Comparison of ENCODE assay signal across 8 mouse cellular contexts in genomic region chr12:108511009-108511408, GRCm38 (mm10). TPM values are rescaled to one million over a fixed set of nuclear protein-coding genes. Genes with fewer than 3 reads are reported as not detected.
DNase-seq lines count a peak whose midpoint lies in the region; ATAC-seq and TF ChIP-seq lines count a peak whose summit lies in the region.

No protein-coding gene starts in this region.

- TF ChIP-seq CTCF in liver, adult 2 months (IDR thresholded peaks at IDR 0.05; ENCODE audit: low read depth, low read length): peak; percentile 46

- no peaks in the 10 kb centered on the region for H3K27me3 ChIP-seq in embryonic facial prominence, embryonic 11.5 days (ENCODE audit: control insufficient read depth, insufficient read depth, low read length)
- H3K27me3 ChIP-seq in embryonic facial prominence, embryonic 10.5 days (replicated peaks; ENCODE audit: low read depth, poor library complexity, severe bottlenecking): no peaks in the 10 kb centered on the region
- H3K27me3 ChIP-seq in liver, adult 2 months (ENCODE audit: control insufficient read depth, insufficient read depth, low read length): no peaks in the 10 kb centered on the region
- no peaks in the 10 kb centered on the region for H3K27me3 ChIP-seq in liver, embryonic 11.5 days (replicated peaks; ENCODE audit: control insufficient read depth, insufficient read depth, low read length)

- H3K36me3 ChIP-seq in embryonic facial prominence, embryonic 11.5 days (replicated peaks; ENCODE audit: control insufficient read depth, insufficient read depth, low read depth, low read length): no peaks in the 10 kb centered on the region; the same call in 1 of the 2 replicates
- peaks cover 38% of the 10 kb centered on the region for H3K36me3 ChIP-seq in embryonic facial prominence, embryonic 10.5 days (replicated peaks)
- H3K36me3 ChIP-seq in liver, adult 2 months (ENCODE audit: control insufficient read depth, insufficient read depth, low read length): no peaks in the 10 kb centered on the region
- no peaks in the 10 kb centered on the region for H3K36me3 ChIP-seq in liver, embryonic 11.5 days (ENCODE audit: control insufficient read depth, insufficient read depth, low read length)

- TF ChIP-seq POLR2A in liver, adult 2 months (IDR thresholded peaks at IDR 0.05; ENCODE audit: extremely low read depth, insufficient read depth, low read length): no peak

- peak; percentile 82 for DNase-seq in embryonic facial prominence, embryonic 11.5 days (ENCODE audit: low spot score)
- no peak for DNase-seq in embryonic facial prominence, embryonic 10.5 days (ENCODE audit: low spot score)
- DNase-seq in liver, adult 2 months (ENCODE audit: extremely low read depth, low read depth, low spot score): peak; percentile 21
- DNase-seq in liver, embryonic 11.5 days (ENCODE audit: low spot score): no peak
- DNase-seq in embryo, embryonic 11.5 days (ENCODE audit: low read depth, low spot score): peak; percentile 46
- no peak for DNase-seq in urinary bladder, postnatal 14 days (ENCODE audit: low spot score)
- DNase-seq in spleen, postnatal 14 days (ENCODE audit: low spot score in 2 of 2): no peak

- H3K9ac ChIP-seq in embryonic facial prominence, embryonic 11.5 days (replicated peaks; ENCODE audit: low read length): no peak overlapping the region
- no peak overlapping the region for H3K9ac ChIP-seq in liver, adult 2 months (ENCODE audit: low read depth, low read length)
- no peak overlapping the region for H3K9ac ChIP-seq in liver, embryonic 11.5 days (ENCODE audit: low read depth, low read length)

- WGBS in embryonic facial prominence, embryonic 11.5 days: 10% methylated on average over 3 of the region's 3 CpGs
- 9% methylated on average over 3 of the region's 3 CpGs for WGBS in embryonic facial prominence, embryonic 10.5 days
- WGBS in liver, adult 2 months: 8% methylated on average over 3 of the region's 3 CpGs
- 4% methylated on average over 3 of the region's 3 CpGs for WGBS in liver, embryonic 11.5 days

- no peaks in the 10 kb centered on the region for H3K9me3 ChIP-seq in embryonic facial prominence, embryonic 11.5 days (replicated peaks; ENCODE audit: control insufficient read depth, low read length)
- no peaks in the 10 kb centered on the region for H3K9me3 ChIP-seq in embryonic facial prominence, embryonic 10.5 days
- no peaks in the 10 kb centered on the region for H3K9me3 ChIP-seq in liver, embryonic 11.5 days (ENCODE audit: control insufficient read depth, low read length)

- H3K4me1 ChIP-seq in embryonic facial prominence, embryonic 11.5 days (ENCODE audit: control insufficient read depth, insufficient read depth, low read length): no peaks in the 10 kb centered on the region
- H3K4me1 ChIP-seq in embryonic facial prominence, embryonic 10.5 days: peaks cover 6% of the 10 kb centered on the region
- no peaks in the 10 kb centered on the region for H3K4me1 ChIP-seq in liver, adult 2 months (ENCODE audit: control insufficient read depth, insufficient read depth, low read length)
- H3K4me1 ChIP-seq in liver, embryonic 11.5 days (replicated peaks; ENCODE audit: control insufficient read depth, insufficient read depth, low read length): no peaks in the 10 kb centered on the region

- no peak overlapping the region for H3K27ac ChIP-seq in embryonic facial prominence, embryonic 11.5 days (replicated peaks; ENCODE audit: low read depth, low read length)
- no peak overlapping the region for H3K27ac ChIP-seq in embryonic facial prominence, embryonic 10.5 days (replicated peaks)
- H3K27ac ChIP-seq in liver, adult 2 months (replicated peaks; ENCODE audit: insufficient read depth, low read depth, low read length): no peak overlapping the region
- H3K27ac ChIP-seq in liver, embryonic 11.5 days (ENCODE audit: low read depth, low read length): no peak overlapping the region

- no peak overlapping the region for H3K4me3 ChIP-seq in embryonic facial prominence, embryonic 11.5 days (ENCODE audit: low read depth, low read length)
- H3K4me3 ChIP-seq in embryonic facial prominence, embryonic 10.5 days: no peak overlapping the region
- no peak overlapping the region for H3K4me3 ChIP-seq in liver, adult 2 months (ENCODE audit: insufficient read depth, low read depth, low read length)
- H3K4me3 ChIP-seq in liver, embryonic 11.5 days (ENCODE audit: low read depth, low read length): no peak overlapping the region

- H3K79me2 ChIP-seq in liver, adult 2 months (ENCODE audit: control insufficient read depth, insufficient read depth, low read length): no peaks in the 10 kb centered on the region

- no peak for ATAC-seq in embryonic facial prominence, embryonic 11.5 days (replicated peaks; ENCODE audit: insufficient number of reproducible peaks, low FRiP score, low TSS enrichment, low read depth)
- no peak for ATAC-seq in liver, embryonic 11.5 days (replicated peaks; ENCODE audit: low FRiP score)
- 0 out of 2 replicates have a peak, but pooled peaks have one; percentile 30 for ATAC-seq in megakaryocyte, adult 5-6 weeks (ENCODE audit: poor library complexity, severe bottlenecking)

- no peak overlapping the region for H3K4me2 ChIP-seq in embryonic facial prominence, embryonic 11.5 days (ENCODE audit: low read depth, low read length)
- no peak overlapping the region for H3K4me2 ChIP-seq in liver, embryonic 11.5 days

RNA-seq across cellular contexts. Expression of gene Evl, which starts 43.5 kb away (rescaled TPM):
- 88.1 and 91.0 TPM in 2 replicates for polyA plus RNA-seq in embryonic facial prominence, embryonic 11.5 days (2014; fragmentation: Nextera tagmentation; extraction: Ambion mirVana)
- polyA plus RNA-seq in embryonic facial prominence, embryonic 10.5 days (2016; fragmentation: Nextera tagmentation; extraction: Ambion mirVana): 58.3 and 60.2 TPM in 2 replicates
- total RNA-seq in liver, adult 2 months (2014; rRNA removed): 5.3 and 6.1 TPM in 2 replicates
- 6.0 and 6.9 TPM in 2 replicates for polyA plus RNA-seq in liver, adult 2 months (2012; rRNA removed)
- polyA plus RNA-seq in liver, embryonic 11.5 days (2014; fragmentation: Nextera tagmentation; extraction: Ambion mirVana): 27.3 and 29.7 TPM in 2 replicates
- total RNA-seq in megakaryocyte, adult 5-6 weeks (2015): 153 and 169 TPM in 2 replicates
- total RNA-seq in megakaryocyte, adult 5-6 weeks (2017): 109 and 125 TPM in 2 replicates

Comparison
In these comparisons a context has a peak if more than half of its experiments do, and no peak if none do; other contexts are left out.
1. DNase-seq: peak in embryonic facial prominence, embryonic 11.5 days (single experiment), liver, adult 2 months (single experiment) and embryo, embryonic 11.5 days (single experiment); none in embryonic facial prominence, embryonic 10.5 days (single experiment), liver, embryonic 11.5 days (single experiment), urinary bladder, postnatal 14 days (single experiment) and spleen, postnatal 14 days (0 of 2).